Mouse (Mus musculus) kidney, adult 2 months (tissue): ENCODE results near the gene Pbxip1. TPM values are rescaled to one million over a fixed set of nuclear protein-coding genes. Genes with fewer than 3 reads are reported as not detected.

Source experiments
- DNase-seq: peaks from one replicate; pipeline ENCODE4 v3.0.0; 2021
- H3K27ac ChIP-seq: fragments of 200-500 bp; 2 replicates; pipeline ENCODE4 v1.5.1; 2012; ENCODE audit warnings: low read depth, low read length, control low read depth, inconsistent platforms; ENCODE audit not compliant: insufficient read depth
- H3K27me3 ChIP-seq: fragments of 200-500 bp; replicated peaks from 2 replicates; pipeline ENCODE4 v1.6.1; 2012; ENCODE audit warnings: mild to moderate bottlenecking, moderate library complexity, low read length, inconsistent platforms; ENCODE audit not compliant: control insufficient read depth, insufficient read depth
- H3K36me3 ChIP-seq: fragments of 200-500 bp; 2 replicates; pipeline ENCODE4 v1.6.1; 2012; ENCODE audit warnings: mild to moderate bottlenecking, moderate library complexity, low read length, inconsistent platforms; ENCODE audit not compliant: control insufficient read depth, insufficient read depth
- H3K4me1 ChIP-seq: fragments of 200-500 bp; 2 replicates; pipeline ENCODE4 v1.6.1; 2011; ENCODE audit warnings: low read length; ENCODE audit not compliant: control insufficient read depth, insufficient read depth
- H3K4me3 ChIP-seq: fragments of 200-500 bp; 2 replicates; pipeline ENCODE4 v1.5.1; 2011; ENCODE audit warnings: mild to moderate bottlenecking, low read depth, low read length, control low read depth; ENCODE audit not compliant: insufficient read depth
- CTCF ChIP-seq: fragments of 200-500 bp; conservative IDR thresholded peaks from 2 replicates; pipeline ENCODE4 v1.5.1; 2011; ENCODE audit warnings: low read depth, mild to moderate bottlenecking, control low read depth, low read length, moderate library complexity, mixed read lengths; ENCODE audit not compliant: insufficient read depth, insufficient read length
- POLR2A ChIP-seq: fragments of 200-500 bp; IDR thresholded peaks from one replicate; pipeline ENCODE4 v1.6.1; 2011; ENCODE audit warnings: low read depth, low read length, control low read depth
- WGBS: fragments of 180-500 bp; shearing (Covaris S2); methylation state at CpG from one replicate; pipeline ENCODE4 v1.1.7; 2018; 5-methylcytosine and 5-hydroxymethylcytosine counted together
- polyA plus RNA-seq: library from polyadenylated mRNA; depleted of rRNA; stranded (reverse); fragments of >200 nt; gene quantifications from 2 replicates; pipeline ENCODE4 v1.2.3, GENCODE M21; 2012; rRNA removed

The Pbxip1 gene
- polyA plus RNA-seq, 1 experiment, result 61.3 TPM

DNA sequence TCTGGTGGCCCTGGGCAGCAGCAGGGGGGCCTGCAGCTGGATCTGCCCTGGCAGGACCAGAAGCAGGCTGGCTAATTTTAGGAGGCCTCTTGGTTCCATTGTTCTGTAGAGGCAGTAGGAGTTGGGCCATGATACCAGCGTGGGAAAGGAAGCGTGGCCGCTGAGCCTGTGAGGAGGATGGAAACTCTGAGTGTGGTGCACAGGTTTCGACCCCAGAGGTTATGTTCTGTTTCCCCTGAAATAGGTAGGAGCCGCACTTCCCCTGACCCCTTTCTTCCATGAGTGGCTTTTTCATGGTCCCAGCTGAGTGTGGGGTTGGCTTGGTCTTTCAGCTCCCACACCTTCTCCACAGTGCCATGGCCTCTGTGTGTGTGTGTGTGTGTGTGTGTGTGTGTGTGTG lies 55.1 kb downstream of the Pbxip1 start:
- peaks cover 19% of the 10 kb centered on the region; the same call in 1 of the 2 replicates for H3K4me1 ChIP-seq
- H3K4me3 ChIP-seq, result no peak overlapping the region
- DNase-seq, result no peak
- no peaks in the 10 kb centered on the region for H3K36me3 ChIP-seq
- H3K27ac ChIP-seq, result peak overlapping the region; percentile 58; the same call in 1 of the 2 replicates
- WGBS, result 88% methylated on average over 5 of the region's 5 CpGs
- no peaks in the 10 kb centered on the region for H3K27me3 ChIP-seq
- TF ChIP-seq CTCF (no peak), POLR2A (no peak)

DNA sequence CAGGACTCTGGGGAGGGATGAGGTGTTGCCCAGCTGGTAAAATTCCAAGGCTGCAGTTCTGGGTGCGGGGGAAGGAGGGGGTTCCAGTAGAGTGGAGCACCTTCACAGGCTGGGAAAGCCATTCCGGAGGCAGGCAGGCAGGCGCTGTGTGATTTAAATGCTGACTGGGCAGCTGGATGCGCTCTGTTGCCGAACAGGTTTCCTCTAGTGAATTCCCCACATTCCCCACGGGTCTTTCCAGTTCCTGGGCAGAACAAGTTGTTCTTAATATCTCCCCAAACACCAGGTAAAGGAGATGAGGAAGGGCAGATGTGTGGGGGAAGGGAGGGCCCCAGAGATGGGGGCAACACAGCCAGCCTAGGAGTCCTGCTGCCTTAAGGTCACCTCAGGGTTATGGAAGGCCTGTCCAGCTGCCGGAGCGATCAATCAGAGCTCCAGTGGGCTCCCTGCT lies 56.2 kb downstream of the Pbxip1 start:
- H3K27me3 ChIP-seq, result no peaks in the 10 kb centered on the region
- peak overlapping the region; percentile 84 for H3K27ac ChIP-seq
- H3K4me1 ChIP-seq, result peaks cover 13% of the 10 kb centered on the region; the same call in 1 of the 2 replicates
- no peak overlapping the region for H3K4me3 ChIP-seq
- no peaks in the 10 kb centered on the region for H3K36me3 ChIP-seq
- TF ChIP-seq POLR2A, result no peak
- no peak for TF ChIP-seq CTCF
- peak; percentile 86 for DNase-seq
- WGBS, result 18% methylated on average over 8 of the region's 8 CpGs

DNA sequence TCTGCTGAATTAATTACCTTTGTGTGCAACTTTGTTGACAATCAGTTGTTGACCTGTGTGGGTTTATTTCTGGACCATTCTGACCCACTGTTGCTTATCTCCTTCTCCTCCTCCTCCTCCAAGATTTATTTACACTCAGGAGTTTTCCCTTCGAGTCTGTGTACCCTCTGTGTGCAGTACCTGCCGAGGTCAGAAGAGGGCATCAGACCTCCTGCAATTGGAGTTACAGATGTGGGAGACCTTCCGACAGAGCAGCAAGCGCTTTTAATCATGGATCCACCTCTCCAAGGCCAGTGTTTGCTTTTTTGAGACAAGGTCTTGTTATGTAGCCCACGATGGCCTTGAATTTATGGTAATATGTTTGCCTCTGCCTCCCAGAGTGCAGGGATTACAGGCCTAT lies 58.1 kb downstream of the Pbxip1 start:
- Histone ChIP-seq H3K36me3 (no peaks in the 10 kb centered on the region), H3K4me1 (peaks cover 13% of the 10 kb centered on the region; the same call in 1 of the 2 replicates), H3K27ac (no peak overlapping the region), H3K27me3 (no peaks in the 10 kb centered on the region), H3K4me3 (no peak overlapping the region)
- TF ChIP-seq POLR2A, result no peak
- no peak for TF ChIP-seq CTCF
- 96% methylated on average over 5 of the region's 5 CpGs for WGBS
- no peak for DNase-seq

DNA sequence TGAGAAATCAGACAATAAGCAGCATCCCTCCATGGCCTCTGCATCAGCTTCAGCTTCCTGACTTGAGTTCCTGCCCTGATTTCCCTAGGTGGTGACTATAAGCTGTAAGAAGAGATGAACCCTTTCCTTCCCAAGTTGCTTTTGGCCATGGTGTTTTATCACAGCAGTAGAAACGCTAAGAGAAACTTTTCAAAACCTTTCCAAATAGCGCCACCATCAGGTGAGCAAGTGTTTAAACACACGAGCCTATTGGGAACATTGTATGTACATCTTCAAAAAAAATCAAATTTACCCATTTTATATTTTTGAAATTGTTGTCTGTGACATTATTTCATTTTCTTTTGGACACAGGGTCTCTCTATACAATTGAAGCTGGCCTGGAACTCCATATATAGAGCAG lies 59.9 kb downstream of the Pbxip1 start:
- 75% methylated on average over 3 of the region's 3 CpGs for WGBS
- Histone ChIP-seq H3K27me3 (no peaks in the 10 kb centered on the region), H3K4me1 (peaks cover 13% of the 10 kb centered on the region; the same call in 1 of the 2 replicates), H3K4me3 (no peak overlapping the region), H3K36me3 (no peaks in the 10 kb centered on the region), H3K27ac (no peak overlapping the region)
- TF ChIP-seq POLR2A (no peak), CTCF (no peak)
- no peak for DNase-seq

DNA sequence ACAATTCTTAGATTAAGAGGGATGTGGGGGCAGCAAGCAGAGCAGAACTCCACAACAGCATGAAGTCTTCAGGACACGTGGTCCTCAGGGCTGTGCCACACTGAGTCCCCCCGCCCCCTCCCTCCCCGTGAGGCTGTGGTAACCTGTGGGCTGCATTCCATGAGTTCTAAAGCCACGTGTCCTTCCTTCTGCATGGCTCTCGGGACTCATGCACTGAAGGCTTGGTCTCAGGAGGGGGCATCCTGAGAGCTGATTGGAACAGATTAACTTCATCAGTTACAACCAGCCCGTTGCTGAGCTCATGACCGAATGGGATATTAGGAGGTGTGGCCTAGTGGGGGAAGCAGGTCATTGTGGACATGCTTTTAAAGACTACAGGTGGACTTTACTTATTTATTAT lies 63.2 kb downstream of the Pbxip1 start:
- no peak for TF ChIP-seq POLR2A
- TF ChIP-seq CTCF, result no peak
- Histone ChIP-seq H3K36me3 (no peaks in the 10 kb centered on the region), H3K4me1 (no peaks in the 10 kb centered on the region), H3K27ac (no peak overlapping the region), H3K4me3 (no peak overlapping the region), H3K27me3 (no peaks in the 10 kb centered on the region)
- 49% methylated on average over 7 of the region's 7 CpGs for WGBS
- DNase-seq, result no peak

Other genes starting within 250 kb of the Pbxip1 start
- 61.6 and 65.3 TPM in 2 replicates for gene Gba, start 233.8 kb upstream of the Pbxip1 start, polyA plus RNA-seq
- 5.0 and 7.9 TPM in 2 replicates for gene Thbs3, start 221.5 kb upstream of the Pbxip1 start, polyA plus RNA-seq
- 257 and 283 TPM in 2 replicates for gene Mtx1, start 209.6 kb upstream of the Pbxip1 start, polyA plus RNA-seq
- gene Muc1, start 207.6 kb upstream of the Pbxip1 start, polyA plus RNA-seq, result 45.9 and 53.8 TPM in 2 replicates
- gene Krtcap2, start 190.7 kb upstream of the Pbxip1 start, polyA plus RNA-seq, result 142 and 173 TPM in 2 replicates
- gene Trim46, start 190.4 kb upstream of the Pbxip1 start, polyA plus RNA-seq, result 9.1 and 10.5 TPM in 2 replicates
- gene Dpm3, start 177.3 kb upstream of the Pbxip1 start, polyA plus RNA-seq, result 431 and 562 TPM in 2 replicates
- 109 and 110 TPM in 2 replicates for gene Slc50a1, start 166.1 kb upstream of the Pbxip1 start, polyA plus RNA-seq
- 54.1 and 59.2 TPM in 2 replicates for gene Efna1, start 155.6 kb upstream of the Pbxip1 start, polyA plus RNA-seq
- 2.4 and 4.2 TPM in 2 replicates for gene Efna3, start 113.7 kb upstream of the Pbxip1 start, polyA plus RNA-seq
- gene Efna4, start 98.7 kb upstream of the Pbxip1 start, polyA plus RNA-seq, result 8.2 and 10.4 TPM in 2 replicates
- 95.1 and 111 TPM in 2 replicates for gene Adam15, start 86.7 kb upstream of the Pbxip1 start, polyA plus RNA-seq
- gene Dcst2, start 74.7 kb upstream of the Pbxip1 start, polyA plus RNA-seq, result 0.38 and 0.41 TPM in 2 replicates
- 1.8 and 2.2 TPM in 2 replicates for gene Dcst1, start 71.5 kb upstream of the Pbxip1 start, polyA plus RNA-seq
- gene Zbtb7b, start 41.9 kb upstream of the Pbxip1 start, polyA plus RNA-seq, result 54.3 and 58.8 TPM in 2 replicates
- gene Lenep, start 33.9 kb upstream of the Pbxip1 start, polyA plus RNA-seq, result 0.15 TPM in 1 of 2 replicates, not detected in the other
- 54.6 and 56.7 TPM in 2 replicates for gene Flad1, start 24.8 kb upstream of the Pbxip1 start, polyA plus RNA-seq
- 6.8 and 7.3 TPM in 2 replicates for gene Cks1b, start 18.3 kb upstream of the Pbxip1 start, polyA plus RNA-seq
- gene Shc1, start 18.3 kb upstream of the Pbxip1 start, polyA plus RNA-seq, result 53.2 and 57.2 TPM in 2 replicates
- gene Pygo2, start 6.5 kb upstream of the Pbxip1 start, polyA plus RNA-seq, result 26.2 and 45.6 TPM in 2 replicates
- 20.6 and 27.2 TPM in 2 replicates for gene Pmvk, start 17.8 kb downstream of the Pbxip1 start, polyA plus RNA-seq
- 1.3 TPM in 2 replicates for gene Kcnn3, start 83.5 kb downstream of the Pbxip1 start, polyA plus RNA-seq